Mouse (Mus musculus): ENCODE measurements around the gene Trp53bp2. TPM values are rescaled to one million over a fixed set of nuclear protein-coding genes. Genes with fewer than 3 reads are reported as not detected.
A peak's percentile ranks its signal among the peaks of the same experiment; 100 is the strongest.

Trp53bp2 gene
- polyA plus RNA-seq, 1 experiment from 2014 or later: 14.4 TPM

DNA sequence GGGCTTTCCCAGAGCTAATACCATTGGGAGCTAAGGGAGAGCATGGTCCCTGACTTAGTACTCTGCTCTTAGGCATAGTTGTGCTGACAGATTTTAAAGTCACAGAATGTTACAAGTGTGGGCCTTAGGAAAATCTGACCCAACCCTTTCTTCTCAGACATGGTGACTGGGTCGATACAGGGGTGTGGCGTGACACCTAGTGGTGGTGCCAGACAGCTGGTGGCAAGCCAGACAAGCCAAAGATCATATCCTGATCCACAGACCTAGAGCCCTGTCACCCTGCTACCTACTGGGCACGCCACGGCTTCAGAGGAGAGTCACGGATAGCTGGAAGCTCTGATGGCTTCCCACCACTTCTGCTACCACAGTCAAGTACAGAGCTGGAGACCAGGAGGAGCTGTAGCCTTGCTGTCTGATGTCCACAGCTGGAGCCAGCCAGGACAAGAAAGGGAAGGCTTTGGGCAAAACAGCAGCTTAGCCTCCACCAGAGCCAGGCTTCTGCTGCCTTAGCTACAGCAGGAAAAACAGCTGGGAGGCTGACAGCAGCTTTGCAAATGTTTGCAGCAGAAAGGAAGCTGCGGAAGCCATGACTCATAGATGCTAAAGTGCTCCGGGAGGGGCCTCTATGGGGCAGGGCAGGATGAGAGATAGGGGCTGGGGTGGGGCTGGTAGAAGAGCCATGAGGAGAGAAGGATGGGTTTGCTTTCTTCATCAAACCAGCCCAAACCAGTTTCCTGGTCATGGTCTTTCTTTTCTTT, 97.4 kb downstream of the Trp53bp2 start:
- peaks cover 46% of the 10 kb centered on the region for H3K4me1 ChIP-seq (ENCODE audit: control insufficient read depth, insufficient read depth, low read length)
- H3K4me2 ChIP-seq (ENCODE audit: low read depth, low read length): peak overlapping the region; percentile 14; the same call in 1 of the 2 replicates
- H3K27me3 ChIP-seq (ENCODE audit: control insufficient read depth, insufficient read depth, low read length): no peaks in the 10 kb centered on the region
- peaks cover 13% of the 10 kb centered on the region for H3K36me3 ChIP-seq (ENCODE audit: control insufficient read depth, insufficient read depth)
- no peak overlapping the region; the same call in 1 of the 2 replicates for H3K9ac ChIP-seq (ENCODE audit: low read length)
- H3K4me3 ChIP-seq (ENCODE audit: low read length): no peak overlapping the region
- peak; percentile 75 for ATAC-seq (replicated peaks; ENCODE audit: extremely low read depth, insufficient read depth, low FRiP score)
- no peaks in the 10 kb centered on the region for H3K9me3 ChIP-seq (replicated peaks; ENCODE audit: control insufficient read depth, low read length)
- peak overlapping the region; percentile 88 for H3K27ac ChIP-seq (ENCODE audit: low read length)
- WGBS: 26% methylated on average over 7 of the region's 7 CpGs

DNA sequence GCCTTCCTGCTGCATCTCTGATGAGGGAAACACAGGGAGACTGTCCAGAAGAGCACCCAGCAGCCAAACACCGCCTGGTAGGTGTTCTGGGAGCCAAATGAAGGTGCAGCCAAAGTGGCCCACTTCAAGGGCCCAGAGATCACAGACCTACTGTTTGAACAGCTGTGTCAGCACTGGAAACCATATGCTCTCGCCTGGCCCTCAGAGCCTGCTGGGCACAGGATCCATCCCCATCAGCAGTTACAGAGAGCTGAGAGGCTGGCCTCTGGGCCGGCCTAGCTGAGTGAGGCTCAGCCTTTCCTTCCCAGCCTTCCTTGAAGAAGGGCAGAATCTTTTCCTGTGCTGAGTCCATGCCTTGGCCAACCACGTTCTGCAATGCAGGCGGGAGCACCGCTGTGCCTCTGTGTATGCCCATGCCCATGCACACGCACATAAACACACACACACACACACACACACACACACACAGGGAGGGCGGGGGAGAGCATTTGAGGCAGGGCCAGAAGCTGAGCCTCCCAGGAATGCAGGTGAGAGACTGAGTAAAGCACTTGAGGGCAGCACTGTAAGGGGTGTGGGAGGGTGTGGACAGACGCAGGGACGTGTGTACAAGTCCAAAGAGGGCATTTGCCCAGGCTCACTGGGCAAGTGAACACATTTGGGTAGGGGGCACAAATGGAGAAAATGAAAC, 100.3 kb downstream of the Trp53bp2 start:
- Histone ChIP-seq H3K36me3 (ENCODE audit: control insufficient read depth, insufficient read depth) (peaks cover 22% of the 10 kb centered on the region), H3K4me1 (ENCODE audit: control insufficient read depth, insufficient read depth, low read length) (peaks cover 36% of the 10 kb centered on the region), H3K9me3 (replicated peaks; ENCODE audit: control insufficient read depth, low read length) (no peaks in the 10 kb centered on the region), H3K4me3 (ENCODE audit: low read length) (no peak overlapping the region), H3K27me3 (ENCODE audit: control insufficient read depth, insufficient read depth, low read length) (no peaks in the 10 kb centered on the region), H3K27ac (ENCODE audit: low read length) (no peak overlapping the region), H3K4me2 (ENCODE audit: low read depth, low read length) (no peak overlapping the region), H3K9ac (ENCODE audit: low read length) (no peak overlapping the region)
- no peak for ATAC-seq (replicated peaks; ENCODE audit: extremely low read depth, insufficient read depth, low FRiP score)
- 74% methylated on average over 10 of the region's 10 CpGs for WGBS

DNA sequence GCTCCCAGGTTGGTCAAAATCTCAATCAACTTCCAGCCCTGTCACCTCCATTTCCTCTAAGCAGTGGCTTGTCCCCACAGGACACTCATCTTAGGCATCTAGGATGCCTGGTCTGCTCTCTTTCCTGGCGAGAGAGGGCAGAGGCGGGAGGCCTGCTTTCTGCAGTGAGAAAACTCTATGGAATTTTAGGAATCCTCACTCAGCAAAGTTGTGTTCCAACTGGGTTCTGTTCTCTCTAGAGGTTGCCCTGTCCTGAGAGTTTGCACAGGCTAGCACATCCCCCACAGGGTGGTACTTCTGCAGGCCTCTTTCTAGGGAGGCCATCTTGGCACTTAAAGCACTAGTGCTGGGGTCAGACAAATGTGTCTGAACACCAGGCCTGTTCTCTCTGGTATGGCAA, 102.1 kb downstream of the Trp53bp2 start:
- peaks cover 29% of the 10 kb centered on the region for H3K4me1 ChIP-seq (ENCODE audit: control insufficient read depth, insufficient read depth, low read length)
- H3K27me3 ChIP-seq (ENCODE audit: control insufficient read depth, insufficient read depth, low read length): no peaks in the 10 kb centered on the region
- peaks cover 22% of the 10 kb centered on the region for H3K36me3 ChIP-seq (ENCODE audit: control insufficient read depth, insufficient read depth)
- no peak overlapping the region for H3K4me2 ChIP-seq (ENCODE audit: low read depth, low read length)
- H3K4me3 ChIP-seq (ENCODE audit: low read length): no peak overlapping the region
- WGBS: 35% methylated on average over 2 of the region's 2 CpGs
- H3K9me3 ChIP-seq (replicated peaks; ENCODE audit: control insufficient read depth, low read length): no peaks in the 10 kb centered on the region
- H3K27ac ChIP-seq (ENCODE audit: low read length): no peak overlapping the region
- no peak for ATAC-seq (replicated peaks; ENCODE audit: extremely low read depth, insufficient read depth, low FRiP score)
- H3K9ac ChIP-seq (ENCODE audit: low read length): no peak overlapping the region

DNA sequence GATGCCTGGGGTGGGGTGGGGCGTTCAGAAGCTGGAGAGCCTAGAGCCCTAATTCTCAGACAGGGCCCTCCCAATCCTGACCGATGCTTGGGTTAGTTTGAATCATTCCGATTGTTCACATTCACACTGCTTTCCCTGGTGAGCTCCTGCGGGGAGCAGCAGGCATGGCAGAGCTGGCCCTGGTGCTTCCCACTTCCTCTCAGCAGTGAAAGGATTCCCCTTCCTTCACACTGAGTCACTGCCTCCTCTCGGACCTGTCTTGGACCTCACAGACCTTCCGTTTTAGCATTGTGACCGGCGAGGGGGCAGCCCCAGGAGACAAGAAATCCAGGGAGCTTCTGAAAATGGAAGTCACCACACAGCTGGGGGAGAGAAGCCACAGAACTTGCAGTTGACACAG, 102.8 kb downstream of the Trp53bp2 start:
- Histone ChIP-seq H3K36me3 (ENCODE audit: control insufficient read depth, insufficient read depth) (peaks cover 22% of the 10 kb centered on the region), H3K9me3 (replicated peaks; ENCODE audit: control insufficient read depth, low read length) (no peaks in the 10 kb centered on the region), H3K4me3 (ENCODE audit: low read length) (no peak overlapping the region), H3K4me1 (ENCODE audit: control insufficient read depth, insufficient read depth, low read length) (peaks cover 26% of the 10 kb centered on the region), H3K27ac (ENCODE audit: low read length) (no peak overlapping the region), H3K4me2 (ENCODE audit: low read depth, low read length) (no peak overlapping the region), H3K27me3 (ENCODE audit: control insufficient read depth, insufficient read depth, low read length) (no peaks in the 10 kb centered on the region), H3K9ac (ENCODE audit: low read length) (no peak overlapping the region)
- no peak for ATAC-seq (replicated peaks; ENCODE audit: extremely low read depth, insufficient read depth, low FRiP score)
- WGBS: 60% methylated on average over 8 of the region's 8 CpGs

Other genes with a start within 250 kb of the Trp53bp2 start
- gene Vmn1r1, start 244.7 kb upstream of the Trp53bp2 start, polyA plus RNA-seq (2015; fragmentation: Nextera tagmentation; extraction: Ambion mirVana): not detected in 2 replicates
- gene Degs1, start 126.4 kb upstream of the Trp53bp2 start, polyA plus RNA-seq (2015; fragmentation: Nextera tagmentation; extraction: Ambion mirVana): 165 and 187 TPM in 2 replicates
- 11.5 and 12.5 TPM in 2 replicates for gene Fbxo28, start 67.5 kb upstream of the Trp53bp2 start, polyA plus RNA-seq (2015; fragmentation: Nextera tagmentation; extraction: Ambion mirVana)
- 91.1 and 91.7 TPM in 2 replicates for gene Capn2, start 108.4 kb downstream of the Trp53bp2 start, polyA plus RNA-seq (2015; fragmentation: Nextera tagmentation; extraction: Ambion mirVana)
- not detected in 2 replicates for gene Capn8, start 155.8 kb downstream of the Trp53bp2 start, polyA plus RNA-seq (2015; fragmentation: Nextera tagmentation; extraction: Ambion mirVana)

All from heart, embryonic 16.5 days (tissue).